Mouse (Mus musculus): ENCODE data around the gene Cyb5r1. TPM values are rescaled to one million over a fixed set of nuclear protein-coding genes. Genes with fewer than 3 reads are reported as not detected.

Cyb5r1 gene
- total RNA-seq (2021) = 10 to 100 TPM; 20.3 to 23.3 TPM
- long read RNA-seq, experiment 1, transcript Cyb5r1-201 (9 exons, 1,837 nt) = major isoform, 10 of 15 reads
- long read RNA-seq, experiment 1, partial matches to known transcripts = 2 of 15 reads
- long read RNA-seq, experiment 1, other reads (novel, unspliced or antisense) = 3 of 15 reads
- long read RNA-seq, experiment 2, transcript Cyb5r1-201 (9 exons, 1,837 nt) = major isoform, 9 of 16 reads
- long read RNA-seq, experiment 2, partial matches to known transcripts = 1 of 16 reads
- long read RNA-seq, experiment 2, other reads (novel, unspliced or antisense) = 6 of 16 reads

DNA sequence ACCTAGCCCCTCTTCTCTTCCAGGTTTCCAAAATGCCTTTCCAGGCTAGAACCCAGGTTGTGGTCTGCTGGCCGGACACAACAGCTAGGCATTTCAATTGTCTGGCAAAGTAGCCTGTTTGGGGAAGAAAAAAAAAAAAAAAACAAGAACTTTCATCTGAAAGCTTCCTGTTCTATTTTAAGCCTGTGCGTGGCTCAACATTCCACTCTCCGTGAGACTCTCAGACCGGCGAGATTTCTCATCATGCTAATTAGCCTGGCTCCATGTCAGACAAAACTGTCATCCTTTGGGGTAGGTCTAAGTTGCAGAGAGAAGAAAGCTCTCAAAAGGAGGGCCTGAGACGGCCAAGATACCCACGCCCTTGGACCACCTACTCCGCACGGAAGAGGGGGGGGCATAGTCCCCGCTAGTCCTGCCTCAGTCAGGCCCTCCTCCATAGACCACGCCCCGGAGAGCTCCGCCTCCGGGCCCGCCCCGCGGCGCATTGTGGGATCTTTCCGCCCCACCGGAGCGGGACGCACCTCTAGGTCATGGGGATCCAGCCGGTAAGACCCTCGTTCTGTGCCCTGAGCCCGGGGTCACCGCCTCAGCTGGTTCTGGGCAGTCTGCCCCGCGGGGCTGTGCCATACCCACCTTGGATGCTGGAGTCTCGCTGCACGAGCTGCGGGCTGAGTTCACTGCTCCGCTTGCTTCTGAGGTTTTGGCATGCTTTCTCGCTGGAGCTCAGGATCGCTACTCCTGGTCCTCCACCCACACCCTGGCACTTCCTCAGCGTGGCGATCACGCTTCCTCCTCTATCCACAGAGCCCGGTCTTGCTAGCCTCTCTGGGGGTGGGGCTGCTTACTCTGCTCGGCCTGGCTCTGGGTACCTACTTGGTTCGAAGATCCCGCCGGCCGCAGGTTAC lies at the start of gene Cyb5r1:
Gene Cyb5r1, plus strand, starts transcription at position 51 of the 905 bp plus-strand sequence.
- TF ChIP-seq CTCF (IDR thresholded peaks at IDR 0.05) = no peak
- intact Hi-C loops (cut with DNase I) = no loop called here
- peak; percentile 58 to 64 for DNase-seq (ENCODE audit: extremely low spot score in 1 of 2, low spot score in 2 of 2)
- peak within 1 kb of the TSS; percentile 85 for H3K4me3 ChIP-seq
- H3K27ac ChIP-seq = peak within 1 kb of the TSS; percentile 4

DNA sequence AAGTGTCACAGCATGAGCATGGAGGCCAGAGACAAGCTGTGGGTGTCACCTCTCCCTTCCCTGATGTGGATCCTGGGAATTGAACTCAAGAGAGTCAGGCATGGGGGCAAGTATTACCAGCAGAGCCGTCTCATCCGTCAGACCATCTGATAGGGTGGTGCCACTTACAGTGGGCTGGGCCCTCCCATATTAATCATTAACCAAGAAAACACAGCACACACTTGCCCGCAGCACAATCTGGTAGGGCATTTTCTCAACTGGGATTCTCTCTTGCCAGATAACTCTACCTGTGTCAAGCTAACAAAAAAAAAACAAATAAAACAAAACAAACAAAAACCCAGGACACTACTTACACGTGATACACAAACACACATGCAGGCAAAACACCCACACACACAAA lies 47.9 kb upstream of the Cyb5r1 start:
- intact Hi-C loops (cut with DNase I) = loop anchor here (10.0 kb wide), 1 partner anchor 267 kb away; no protein-coding TSS in a partner anchor
- TF ChIP-seq CTCF (IDR thresholded peaks at IDR 0.05) = no peak
- H3K4me3 ChIP-seq = no peak overlapping the region
- H3K27ac ChIP-seq = no peak overlapping the region
- DNase-seq (ENCODE audit: extremely low spot score in 1 of 2, low spot score in 2 of 2) = no peak

DNA sequence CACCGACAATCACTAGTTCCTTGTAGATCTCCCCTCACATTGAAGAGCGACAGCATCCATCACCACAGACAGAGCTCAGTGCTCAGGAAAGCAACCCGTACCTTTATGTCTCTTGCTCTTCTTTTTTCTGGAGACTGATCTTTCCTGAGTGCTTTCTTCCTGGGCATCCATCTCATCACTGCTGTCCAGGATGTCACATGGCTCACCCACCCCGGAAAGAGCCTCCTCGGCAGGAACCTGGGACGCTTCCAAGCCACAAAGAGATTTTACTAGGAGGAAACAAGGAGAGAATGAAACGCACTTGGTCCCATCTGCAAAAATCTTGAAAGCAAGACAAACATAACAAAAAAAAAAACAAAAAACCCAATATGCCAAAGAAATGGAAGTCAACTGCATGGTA lies 44.7 kb upstream of the Cyb5r1 start:
- intact Hi-C loops (cut with DNase I) = no loop called here

DNA sequence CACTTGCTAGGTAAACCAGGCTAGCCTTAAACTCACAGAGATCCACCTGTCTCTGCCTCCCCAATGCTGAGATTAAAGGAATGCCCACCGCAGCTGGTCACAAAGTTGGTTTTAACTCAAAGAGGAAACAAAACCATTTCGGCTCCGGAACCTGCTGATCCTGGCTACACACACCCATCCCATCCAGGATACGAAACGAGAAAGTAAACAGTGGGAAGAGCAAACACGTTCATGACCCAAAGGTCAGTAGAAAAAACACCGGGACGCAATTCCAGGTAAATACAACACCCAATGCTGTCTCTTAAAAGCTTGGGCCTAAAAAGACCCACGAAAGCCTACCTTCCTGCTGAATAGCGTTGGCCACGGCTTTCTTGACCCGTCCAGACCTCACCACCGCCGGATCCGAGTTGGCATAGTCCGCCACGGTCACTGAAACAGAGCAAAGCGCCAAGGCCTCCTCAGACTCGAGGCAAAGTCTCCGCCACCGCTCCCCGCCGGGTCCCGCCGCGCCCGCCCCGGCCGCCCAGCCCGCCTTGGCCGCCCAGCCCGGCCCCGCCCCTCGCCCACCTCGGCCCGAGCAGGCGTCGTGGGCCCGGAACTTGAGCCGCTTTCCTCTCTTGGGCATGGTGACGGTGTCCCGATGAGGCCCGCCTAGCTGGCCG lies 44.0 kb upstream of the Cyb5r1 start:
- intact Hi-C loops (cut with DNase I) = no loop called here
- TF ChIP-seq CTCF (IDR thresholded peaks at IDR 0.05) = no peak
- Histone ChIP-seq H3K27ac (peak overlapping the region; percentile 91), H3K4me3 (peak overlapping the region; percentile 85)
- no peak for DNase-seq (ENCODE audit: extremely low spot score in 1 of 2, low spot score in 2 of 2)

More for the DNA sequence above, 44.7 kb upstream of the Cyb5r1 start:
- no peak for DNase-seq (ENCODE audit: extremely low spot score in 1 of 2, low spot score in 2 of 2)
- no peak for TF ChIP-seq CTCF (IDR thresholded peaks at IDR 0.05)
- Histone ChIP-seq H3K4me3 (no peak overlapping the region; the same call in 1 of the 2 replicates), H3K27ac (no peak overlapping the region)

DNA sequence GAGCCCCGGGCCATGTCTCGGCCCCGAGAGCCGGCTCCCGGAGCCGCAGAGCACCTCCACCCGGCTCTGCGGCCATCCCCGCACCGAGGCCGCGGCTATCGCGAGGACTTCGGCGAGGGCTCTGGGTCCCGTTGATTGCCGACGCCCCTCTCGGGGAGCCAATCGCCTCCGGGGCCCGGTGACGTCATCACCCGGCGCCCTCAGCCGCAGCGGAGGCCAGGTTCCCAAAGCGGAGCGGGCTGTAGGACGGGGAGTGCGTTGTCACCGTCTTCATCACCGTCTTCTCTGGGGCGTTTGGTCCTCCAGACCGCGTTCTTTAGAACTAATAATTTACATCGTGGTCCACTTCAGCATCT lies 43.5 kb upstream of the Cyb5r1 start, which contains the start of gene Tmem183a:
Gene Tmem183a, minus strand, starts transcription at position 123 of the 356 bp plus-strand sequence.
- TF ChIP-seq CTCF (IDR thresholded peaks at IDR 0.05) = no peak
- Histone ChIP-seq H3K27ac (peak within 1 kb of the TSS; percentile 91), H3K4me3 (peak within 1 kb of the TSS; percentile 85)
- peak; percentile 97 to 98 for DNase-seq (ENCODE audit: extremely low spot score in 1 of 2, low spot score in 2 of 2)
- intact Hi-C loops (cut with DNase I) = loop anchor here (1.0 to 2.0 kb wide), 2 partner anchors 53 to 93 kb away; partner anchors contain the start of genes Adipor1 and Klhl12

DNA sequence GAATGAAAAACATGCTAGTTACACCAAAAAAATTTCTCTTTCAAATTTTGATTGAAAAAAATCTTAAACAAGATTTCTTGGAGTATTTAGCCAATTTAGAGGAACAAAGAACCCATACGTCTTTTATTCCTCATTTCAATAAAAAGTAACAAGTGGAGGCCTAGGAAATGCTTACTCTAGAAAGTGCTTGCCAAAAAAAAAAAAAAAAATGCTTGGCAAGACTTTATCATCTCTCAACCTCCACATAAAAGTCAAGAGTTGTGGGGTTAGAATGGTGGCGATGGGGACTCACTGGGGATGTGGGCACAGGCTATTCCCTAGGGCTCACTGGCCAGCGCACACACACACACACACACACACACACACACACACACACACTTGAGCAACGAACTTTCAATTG lies 42.2 kb upstream of the Cyb5r1 start:
- no peak overlapping the region for H3K27ac ChIP-seq
- intact Hi-C loops (cut with DNase I) = loop anchor here (2.0 kb wide), 1 partner anchor 52 kb away; the partner anchor contains the start of gene Adipor1
- no peak overlapping the region for H3K4me3 ChIP-seq
- no peak for DNase-seq (ENCODE audit: extremely low spot score in 1 of 2, low spot score in 2 of 2)
- TF ChIP-seq CTCF (IDR thresholded peaks at IDR 0.05) = no peak

DNA sequence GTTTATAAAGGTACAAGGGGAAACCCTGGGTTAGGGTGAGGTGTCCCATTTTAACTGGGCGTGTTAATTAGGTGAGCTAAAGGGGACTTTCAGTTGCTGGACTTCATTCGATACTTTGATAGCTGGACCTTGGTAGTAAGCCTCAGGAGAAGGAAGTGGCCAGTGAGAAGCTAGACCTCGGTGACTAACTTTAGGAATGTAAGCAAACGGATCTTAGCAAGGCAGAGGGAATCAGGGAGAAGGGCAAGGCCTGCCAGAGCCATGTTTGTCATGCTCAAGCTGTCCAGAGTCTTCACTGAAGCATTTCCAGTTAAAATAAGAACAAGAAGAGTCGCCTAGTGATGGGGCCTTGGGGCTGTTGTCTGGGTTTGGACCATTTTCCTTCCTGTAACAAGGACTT lies 39.9 kb upstream of the Cyb5r1 start:
- intact Hi-C loops (cut with DNase I) = no loop called here
- DNase-seq (ENCODE audit: extremely low spot score in 1 of 2, low spot score in 2 of 2) = no peak
- H3K27ac ChIP-seq = no peak overlapping the region
- no peak for TF ChIP-seq CTCF (IDR thresholded peaks at IDR 0.05)
- H3K4me3 ChIP-seq = no peak overlapping the region

DNA sequence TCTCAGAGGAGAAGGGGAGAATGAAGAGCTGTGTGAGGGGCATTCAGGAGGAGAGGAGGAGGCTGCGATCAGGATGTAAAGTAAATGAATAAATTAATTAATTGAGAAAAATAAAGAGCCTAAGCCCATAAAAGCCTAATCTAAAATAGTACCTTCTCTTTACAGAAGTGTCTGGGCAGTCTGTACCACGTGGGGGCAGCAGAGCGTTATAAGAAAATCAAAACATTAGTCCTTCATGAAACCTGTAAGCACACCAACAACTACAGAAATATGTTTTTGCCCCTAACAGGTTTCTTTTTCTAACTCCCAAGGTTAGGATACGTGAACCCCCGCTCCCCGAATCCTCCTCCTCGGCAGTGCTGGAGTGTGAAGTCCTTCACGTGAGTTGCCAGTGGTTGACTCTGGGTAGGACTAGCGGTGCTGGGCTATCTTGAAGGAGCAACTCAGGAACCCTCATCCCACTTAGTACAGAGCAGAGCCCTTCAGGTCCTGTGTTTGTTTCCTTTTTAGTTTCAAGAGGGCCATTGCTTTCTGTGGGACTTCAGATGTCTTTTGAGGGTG lies 36.5 kb upstream of the Cyb5r1 start:
- intact Hi-C loops (cut with DNase I) = no loop called here
- peak; percentile 71 for TF ChIP-seq CTCF (IDR thresholded peaks at IDR 0.05)
- H3K4me3 ChIP-seq = no peak overlapping the region
- H3K27ac ChIP-seq = no peak overlapping the region
- DNase-seq (ENCODE audit: extremely low spot score in 1 of 2, low spot score in 2 of 2) = peak; percentile 35 to 53

DNA sequence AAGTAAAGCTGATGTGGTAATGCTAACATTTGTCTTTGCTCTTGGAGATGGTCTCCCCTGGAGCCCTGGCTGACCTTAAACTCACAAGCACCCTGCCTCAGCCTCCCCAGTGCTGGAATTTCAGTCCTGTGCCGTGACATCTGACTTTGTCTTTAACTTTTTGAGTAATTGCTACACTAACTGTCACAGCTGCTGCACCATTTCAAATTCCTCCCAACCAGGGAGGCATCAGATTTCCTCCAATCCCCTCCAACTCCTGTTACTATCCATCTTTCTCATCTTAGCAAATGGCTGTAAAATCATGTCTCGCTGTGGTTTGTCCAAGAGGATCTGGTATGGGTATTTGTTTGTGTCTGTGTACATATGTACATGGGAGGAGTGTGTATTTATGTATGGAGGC lies 31.2 kb upstream of the Cyb5r1 start:
- Histone ChIP-seq H3K4me3 (no peak overlapping the region), H3K27ac (no peak overlapping the region)
- no peak for DNase-seq (ENCODE audit: extremely low spot score in 1 of 2, low spot score in 2 of 2)
- intact Hi-C loops (cut with DNase I) = no loop called here
- no peak for TF ChIP-seq CTCF (IDR thresholded peaks at IDR 0.05)

DNA sequence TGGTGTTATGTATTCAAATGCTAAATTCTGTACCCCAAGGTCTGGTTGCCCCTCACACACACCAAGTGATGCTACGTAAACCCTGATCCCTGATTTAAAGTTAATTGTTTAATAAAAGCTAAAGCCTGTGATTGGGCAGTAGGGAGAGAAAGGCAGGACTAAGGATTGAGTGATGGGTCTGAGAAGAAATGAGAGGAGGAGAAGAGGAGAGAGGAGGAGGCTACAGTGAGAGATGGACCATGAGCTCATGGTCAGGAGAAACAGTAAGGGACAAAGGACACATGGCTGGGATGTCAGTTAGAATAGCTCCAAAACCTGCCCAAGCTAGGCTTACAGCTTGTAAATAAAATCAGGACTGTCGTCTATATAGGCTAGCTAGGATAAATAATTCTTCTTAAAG lies 24.3 kb upstream of the Cyb5r1 start:
- no peak for DNase-seq (ENCODE audit: extremely low spot score in 1 of 2, low spot score in 2 of 2)
- intact Hi-C loops (cut with DNase I) = no loop called here
- TF ChIP-seq CTCF (IDR thresholded peaks at IDR 0.05) = no peak
- Histone ChIP-seq H3K4me3 (no peak overlapping the region), H3K27ac (no peak overlapping the region)
